Mouse (Mus musculus) layer of hippocampus, adult 11-12 months (tissue): ENCODE data around the gene Slc22a14.

Source experiments
- DNase-seq: peaks from one replicate; pipeline ENCODE4 v3.0.0; 2022; ENCODE audit warnings: low spot score

Slc22a14 gene

DNA sequence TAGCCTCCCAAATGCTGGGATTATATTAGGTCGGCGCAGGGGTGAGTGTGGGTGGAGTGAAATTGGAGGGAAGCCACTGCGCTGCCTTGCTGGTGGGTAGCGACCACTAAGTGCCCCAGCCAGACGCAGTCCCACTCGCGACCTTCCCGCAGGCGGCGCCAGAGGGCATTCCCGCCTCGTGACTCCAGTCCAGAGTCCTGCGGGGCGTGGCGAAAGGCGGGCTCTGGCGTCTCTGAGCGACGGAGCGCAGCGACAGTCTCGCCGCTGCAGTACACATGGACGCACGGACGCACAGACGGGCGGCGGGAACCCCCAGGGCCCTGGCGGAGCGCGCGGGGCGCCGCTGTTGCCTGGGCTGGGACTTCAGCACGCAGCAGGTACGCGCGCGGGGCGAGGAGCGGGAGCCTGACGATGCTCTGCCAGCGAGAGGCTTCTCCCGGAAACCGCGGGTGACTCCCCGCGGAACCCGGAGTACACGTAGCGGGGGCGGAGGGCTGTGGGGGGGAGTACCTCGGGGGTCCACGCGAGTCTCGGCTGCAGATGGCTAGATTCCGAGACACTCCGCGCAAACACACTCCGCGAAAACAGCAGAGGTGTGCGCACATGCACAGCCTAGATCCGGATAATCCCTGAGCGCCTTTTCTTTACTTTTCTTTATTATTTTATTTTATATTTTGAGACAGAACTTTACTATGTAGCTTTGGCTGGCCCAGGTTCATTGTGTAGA, 7.9 kb downstream of the Slc22a14 start, which contains the start of gene Xylb:
Gene Xylb (plus strand): TSS at position 51 of the 727 bp plus-strand sequence.
- DNase-seq, result peak; percentile 91

DNA sequence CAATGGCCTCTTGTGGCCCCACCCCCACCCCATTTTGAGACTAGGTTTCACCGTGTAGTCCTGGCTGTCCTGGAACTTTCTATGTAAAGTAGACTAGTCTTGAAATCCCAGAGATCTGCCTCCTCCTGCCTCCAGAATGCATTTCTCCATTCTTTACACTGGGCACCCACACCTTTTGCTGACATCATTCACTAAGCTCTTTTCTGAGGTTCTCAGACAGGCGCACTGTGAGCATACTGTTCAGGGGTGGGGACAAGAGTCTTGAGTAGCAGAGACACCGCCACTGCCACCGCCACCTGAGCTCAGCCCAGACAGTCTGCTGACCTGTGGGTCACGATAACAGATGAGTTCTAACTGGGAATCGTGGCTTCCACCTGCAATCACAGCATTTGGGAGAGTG, 9.4 kb downstream of the Slc22a14 start:
- no peak for DNase-seq

DNA sequence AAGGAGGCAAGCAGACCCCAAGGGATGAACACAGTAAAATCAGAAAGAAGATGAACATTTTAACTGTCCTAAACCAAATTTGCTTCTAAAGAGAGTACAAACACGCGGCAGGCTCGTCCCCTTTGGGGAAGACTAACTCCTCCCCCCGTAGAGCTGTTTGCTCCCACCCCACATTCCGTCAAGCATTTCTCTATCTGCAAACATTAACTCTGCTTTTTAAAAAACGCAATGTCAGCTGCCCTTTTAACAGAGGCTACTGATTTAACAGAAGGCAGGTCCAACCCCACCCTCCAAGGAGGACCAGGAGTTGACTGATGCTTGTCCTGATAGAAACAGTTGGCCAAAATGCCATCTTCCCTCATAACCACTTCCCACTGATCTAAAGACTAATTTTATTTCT, 11.4 kb downstream of the Slc22a14 start:
- no peak for DNase-seq

- peak; percentile 83 for DNase-seq
Measured at GRCm38 (mm10) chr9:119352060-119352459, 13.3 kb downstream of the Slc22a14 start.

- no peak for DNase-seq
Measured at GRCm38 (mm10) chr9:119350947-119351705, 14.2 kb downstream of the Slc22a14 start.

GRCm38 (mm10) chr9:119350531-119350930, 14.8 kb downstream of the Slc22a14 start:
- DNase-seq, result no peak

DNA sequence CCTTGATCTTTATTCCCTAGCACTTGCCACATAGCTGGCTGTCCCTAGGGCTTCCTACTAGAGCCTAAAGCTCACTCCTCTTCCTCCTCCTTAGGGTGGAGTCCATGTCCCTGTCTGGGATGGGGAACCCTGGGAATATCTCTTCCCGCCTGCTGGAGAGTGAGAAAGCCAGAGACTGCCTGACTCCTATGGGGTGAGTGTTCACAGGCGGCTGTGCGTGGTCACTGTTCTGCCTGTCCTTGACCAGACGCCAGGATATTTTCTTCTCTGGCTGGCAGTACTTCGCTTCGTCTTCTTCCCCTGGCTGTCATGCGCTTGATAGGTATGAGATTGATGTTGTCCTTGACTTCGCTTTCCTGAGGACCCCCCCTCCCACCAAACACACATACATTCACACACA, 19.0 kb downstream of the Slc22a14 start:
- no peak for DNase-seq

- DNase-seq, result no peak
Measured at GRCm38 (mm10) chr9:119342728-119343127, 22.6 kb downstream of the Slc22a14 start.

GRCm38 (mm10) chr9:119340909-119341816, 24.2 kb downstream of the Slc22a14 start, which contains the start of gene Myd88:
Gene Myd88, minus strand, starts transcription at chr9:119341411.
- DNase-seq, result peak; percentile 95

DNA sequence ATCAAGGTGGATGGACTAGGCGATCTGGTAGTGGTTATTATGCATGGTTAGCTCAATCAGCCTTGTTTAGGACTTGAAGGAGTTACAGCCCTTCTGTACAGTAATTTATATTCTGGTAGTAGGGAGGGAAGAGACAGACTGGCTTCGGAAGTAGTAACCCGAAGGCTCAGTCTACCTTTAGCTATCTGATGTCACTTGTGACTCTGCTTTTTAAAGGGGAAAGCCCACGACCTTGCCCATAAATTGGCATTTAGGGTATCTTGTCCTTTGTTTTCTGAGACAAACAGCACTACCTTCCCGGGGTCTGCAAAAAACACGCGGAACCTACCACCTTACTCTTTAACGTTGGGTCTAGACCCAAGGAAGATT, 25.2 kb downstream of the Slc22a14 start:
- DNase-seq, result no peak

GRCm38 (mm10) chr9:119339558-119340211, 25.7 kb downstream of the Slc22a14 start, which contains the start of gene Acaa1a:
Gene Acaa1a, plus strand, starts transcription at chr9:119339676.
- DNase-seq, result peak; percentile 61

DNA sequence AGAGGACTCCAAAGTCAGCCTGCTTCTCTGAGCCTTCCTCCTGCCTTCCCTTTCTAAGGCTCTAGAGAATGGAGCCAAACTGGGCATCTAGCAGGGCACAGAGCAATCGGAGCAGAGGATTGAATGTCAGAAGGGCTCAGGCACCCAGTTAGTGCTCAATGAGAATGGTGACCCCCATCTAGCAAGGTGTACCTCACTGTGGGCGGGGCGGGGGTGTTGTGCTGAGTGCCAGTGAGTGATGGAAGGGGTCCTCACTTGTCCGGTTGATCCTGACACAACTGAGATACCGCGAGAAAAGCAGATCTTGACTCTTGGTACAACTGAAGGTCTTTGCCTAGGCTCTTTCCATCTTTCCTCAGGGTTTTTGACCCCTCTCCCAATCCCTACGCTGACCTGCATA, 26.2 kb downstream of the Slc22a14 start:
- no peak for DNase-seq

DNA sequence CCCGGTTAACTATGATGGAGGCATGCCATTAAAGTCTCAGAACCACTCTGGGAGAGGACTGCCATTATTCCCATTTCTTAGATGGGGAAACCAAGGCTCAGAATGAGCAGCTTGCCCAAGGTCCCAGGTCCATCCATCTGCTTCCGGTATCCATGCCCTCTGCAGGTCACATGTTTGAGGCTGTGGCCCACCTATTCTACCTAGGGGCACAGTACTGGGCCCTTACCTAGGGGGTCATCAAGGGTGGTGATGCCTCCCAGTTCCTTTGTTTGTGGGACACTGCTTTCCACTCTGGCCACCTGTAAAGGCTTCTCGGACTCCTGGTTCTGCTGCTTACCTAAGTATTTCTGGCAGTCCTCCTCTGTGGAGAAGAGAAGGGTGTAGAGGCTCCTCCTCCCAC, 27.0 kb downstream of the Slc22a14 start:
- no peak for DNase-seq

- DNase-seq, result no peak
Measured at GRCm38 (mm10) chr9:119337842-119338241, 27.5 kb downstream of the Slc22a14 start.

DNA sequence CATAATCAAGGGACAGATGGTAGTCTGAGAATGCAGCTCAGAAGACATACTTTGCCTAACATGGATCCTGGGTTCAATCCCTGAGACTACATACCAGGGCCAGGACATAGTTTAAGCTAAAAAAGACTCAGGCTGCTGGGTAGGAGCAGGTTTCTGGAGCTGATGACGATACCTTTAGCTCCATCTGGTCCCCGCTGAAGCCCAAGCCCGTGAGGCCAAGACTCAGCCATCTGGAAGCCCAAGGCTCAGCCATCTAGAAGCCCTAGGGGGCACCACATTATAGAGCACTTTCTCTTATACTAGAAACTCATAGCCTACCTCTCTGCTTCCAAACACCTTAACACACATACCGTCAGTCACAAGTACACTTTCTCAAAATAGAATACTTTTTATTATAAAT, 29.8 kb downstream of the Slc22a14 start:
- no peak for DNase-seq

GRCm38 (mm10) chr9:119334834-119335233, 30.5 kb downstream of the Slc22a14 start:
- no peak for DNase-seq

DNA sequence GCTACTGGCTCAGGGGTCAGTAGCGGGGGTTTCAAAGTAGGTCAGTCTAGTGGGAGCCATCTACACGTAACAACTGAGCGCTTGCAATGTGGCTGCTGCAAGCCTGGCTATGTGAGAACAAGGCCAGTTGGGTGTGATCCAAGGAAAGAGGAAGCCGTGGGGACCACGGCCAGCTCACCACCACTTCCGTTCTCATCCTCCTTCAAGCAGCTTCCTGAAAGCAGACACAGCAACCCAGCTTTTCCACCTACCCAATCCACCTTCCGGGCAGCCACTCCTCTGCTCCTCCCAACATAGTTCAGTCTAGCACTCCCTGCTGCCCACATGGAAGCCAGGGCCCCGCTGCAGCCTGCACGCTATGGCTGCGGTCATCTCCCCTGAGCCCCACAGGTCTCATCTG, 31.0 kb downstream of the Slc22a14 start:
- DNase-seq, result peak; percentile 53

- DNase-seq, result no peak
Measured at GRCm38 (mm10) chr9:119330186-119330963, 35.0 kb downstream of the Slc22a14 start.

- no peak for DNase-seq
Measured at GRCm38 (mm10) chr9:119328488-119328887, 36.9 kb downstream of the Slc22a14 start.

GRCm38 (mm10) chr9:119324130-119324529, 41.2 kb downstream of the Slc22a14 start:
- no peak for DNase-seq

- DNase-seq, result no peak
Measured at GRCm38 (mm10) chr9:119323260-119323645, 42.1 kb downstream of the Slc22a14 start.
